Comparison of ENCODE assay signal across 23 mouse cellular contexts in genomic region chr19:9123986-9124385, GRCm38 (mm10). TPM values are rescaled to one million over a fixed set of nuclear protein-coding genes. Genes with fewer than 3 reads are reported as not detected.
"Had no signal": no experiment of that assay in that cellular context is flagged by ENCODE, and none has a peak within 500 bp of the region (broad histone marks: within the 10 kb centered on the region; RNA-seq: fewer than 3 reads in every experiment).

No protein-coding gene starts in this region.

RNA-seq across cellular contexts. Expression of gene Scgb1a1, which starts 36.2 kb away (rescaled TPM):
- total RNA-seq: common myeloid progenitor, adult 5-6 weeks; forebrain, postnatal 0 days; gastrocnemius, adult 18-20 months; gastrocnemius, adult 2 months; gastrocnemius, adult 8-10 months; gastrocnemius, postnatal 14 days; gastrocnemius, postnatal 25 days; gastrocnemius, postnatal 36 days; granulocyte monocyte progenitor cell, adult 5-6 weeks had no signal
- polyA plus RNA-seq: cortical plate, adult 2 months; embryonic facial prominence, embryonic 10.5 days; embryonic facial prominence, embryonic 11.5 days; embryonic facial prominence, embryonic 12.5 days; embryonic facial prominence, embryonic 13.5 days; embryonic facial prominence, embryonic 14.5 days; erythroblast, embryonic 14.5 days; forebrain, embryonic 10.5 days; forebrain, embryonic 11.5 days; forebrain, embryonic 12.5 days; forebrain, embryonic 13.5 days; forebrain, embryonic 14.5 days; forebrain, embryonic 15.5 days; forebrain, embryonic 16.5 days; forebrain, postnatal 0 days had no signal
